Mouse (Mus musculus) lung, adult 2 months (tissue): ENCODE data around the gene Cdc25b. TPM values are rescaled to one million over a fixed set of nuclear protein-coding genes. Genes with fewer than 3 reads are reported as not detected.

Source experiments
- DNase-seq: peaks from one replicate; pipeline ENCODE4 v3.0.0; 2022
- H3K4me1 ChIP-seq: fragments of 200-500 bp; 2 replicates; pipeline ENCODE4 v1.6.1; 2011; ENCODE audit warnings: low read length; ENCODE audit not compliant: control insufficient read depth, insufficient read depth
- H3K4me3 ChIP-seq: fragments of 200-500 bp; replicated peaks from 2 replicates; pipeline ENCODE3; 2011; ENCODE audit warnings: low read depth, mild to moderate bottlenecking, control low read depth, low read length; ENCODE audit errors: extremely low read depth
- CTCF ChIP-seq: fragments of 200-500 bp; IDR thresholded peaks from 2 replicates; pipeline ENCODE4 v1.5.1; 2011; ENCODE audit warnings: mild to moderate bottlenecking, low read length, control low read depth; ENCODE audit not compliant: insufficient read depth
- POLR2A ChIP-seq: fragments of 200-500 bp; IDR thresholded peaks from 2 replicates; pipeline ENCODE4 v1.6.1; 2011; ENCODE audit warnings: low read depth, mild to moderate bottlenecking, control low read depth, low read length, borderline replicate concordance; ENCODE audit errors: extremely low read depth
- WGBS: fragments of 180-500 bp; shearing (Covaris S2); methylation state at CpG from one replicate; pipeline ENCODE4 v1.1.7; 2018; 5-methylcytosine and 5-hydroxymethylcytosine counted together
- polyA plus RNA-seq: library from polyadenylated mRNA; depleted of rRNA; stranded (reverse); fragments of >200 nt; gene quantifications from 2 replicates; pipeline ENCODE4 v1.2.3, GENCODE M21; 2012; rRNA removed

Cdc25b gene
- polyA plus RNA-seq: 34.5 and 39.1 TPM in 2 replicates

GRCm38 (mm10) chr2:131186771-131187601 is at the start of gene Cdc25b, which contains the start of gene Spef1:
TSS of gene Cdc25b (plus strand) at chr2:131186949.
TSS of gene Spef1 (minus strand) at chr2:131187282.
- TF ChIP-seq POLR2A (peak; percentile 62; the same call in 1 of the 2 replicates), CTCF (no peak)
- 3% methylated on average over 41 of the region's 43 CpGs for WGBS
- Histone ChIP-seq H3K4me3 (peak within 1 kb of the TSS; percentile 85), H3K4me1 (peaks cover 21% of the 10 kb centered on the region)
- DNase-seq: peak; percentile 81

GRCm38 (mm10) chr2:131138296-131138695 is 48.5 kb upstream of the Cdc25b start:
- DNase-seq: no peak
- 74% methylated on average over 4 of the region's 4 CpGs for WGBS
- TF ChIP-seq POLR2A: no peak
- TF ChIP-seq CTCF: no peak
- Histone ChIP-seq H3K4me3 (no peak overlapping the region), H3K4me1 (peaks cover 18% of the 10 kb centered on the region)

GRCm38 (mm10) chr2:131138760-131139159 is 48.0 kb upstream of the Cdc25b start:
- WGBS: 88% methylated on average over 7 of the region's 7 CpGs
- Histone ChIP-seq H3K4me1 (peaks cover 18% of the 10 kb centered on the region), H3K4me3 (no peak overlapping the region)
- no peak for DNase-seq
- TF ChIP-seq POLR2A: no peak
- TF ChIP-seq CTCF: no peak

GRCm38 (mm10) chr2:131139287-131139686 is 47.5 kb upstream of the Cdc25b start:
- Histone ChIP-seq H3K4me1 (peaks cover 14% of the 10 kb centered on the region), H3K4me3 (no peak overlapping the region)
- 84% methylated on average over 5 of the region's 5 CpGs for WGBS
- no peak for DNase-seq
- TF ChIP-seq CTCF (no peak), POLR2A (no peak)

GRCm38 (mm10) chr2:131139886-131140532 is 46.7 kb upstream of the Cdc25b start:
- Histone ChIP-seq H3K4me3 (no peak overlapping the region), H3K4me1 (peaks cover 10% of the 10 kb centered on the region)
- no peak for DNase-seq
- TF ChIP-seq CTCF (no peak), POLR2A (no peak)
- 17% methylated on average over 5 of the region's 5 CpGs for WGBS

- TF ChIP-seq POLR2A (no peak), CTCF (no peak)
- DNase-seq: no peak
- Histone ChIP-seq H3K4me1 (peaks cover 8% of the 10 kb centered on the region), H3K4me3 (no peak overlapping the region)
- 39% methylated on average over 5 of the region's 5 CpGs for WGBS
These were observed 46.2 kb upstream of the Cdc25b start for GRCm38 (mm10) chr2:131140533-131140905.

- TF ChIP-seq POLR2A: no peak
- no peak for TF ChIP-seq CTCF
- peaks cover 8% of the 10 kb centered on the region for H3K4me1 ChIP-seq
- DNase-seq: no peak
- WGBS: 86% methylated on average over 8 of the region's 8 CpGs
- no peak overlapping the region for H3K4me3 ChIP-seq
These were observed 45.3 kb upstream of the Cdc25b start for GRCm38 (mm10) chr2:131141336-131141986.

- Histone ChIP-seq H3K4me1 (peaks cover 8% of the 10 kb centered on the region), H3K4me3 (no peak overlapping the region)
- 36% methylated on average over 18 of the region's 18 CpGs for WGBS
- DNase-seq: peak; percentile 70
- TF ChIP-seq CTCF: peak; percentile 82
- TF ChIP-seq POLR2A: no peak
These were observed 44.2 kb upstream of the Cdc25b start for GRCm38 (mm10) chr2:131142592-131142991.

- no peak for DNase-seq
- H3K4me1 ChIP-seq: peaks cover 8% of the 10 kb centered on the region
- TF ChIP-seq POLR2A (no peak), CTCF (no peak)
- no peak overlapping the region for H3K4me3 ChIP-seq
- 74% methylated on average over 22 of the region's 22 CpGs for WGBS
These were observed 43.6 kb upstream of the Cdc25b start for GRCm38 (mm10) chr2:131143007-131143780.
